7 mouse cellular contexts compared by ENCODE assay signal in genomic region chr10:84441434-84441785, GRCm38 (mm10). TPM values are rescaled to one million over a fixed set of nuclear protein-coding genes. Genes with fewer than 3 reads are reported as not detected.
A peak's percentile ranks its signal among the peaks of the same experiment; 100 is the strongest.
DNase-seq lines count a peak whose midpoint lies in the region; ATAC-seq and TF ChIP-seq lines count a peak whose summit lies in the region.

No protein-coding gene starts in this region.

- no peaks in the 10 kb centered on the region for H3K27me3 ChIP-seq in neural tube, embryonic 11.5 days (ENCODE audit: control insufficient read depth, insufficient read depth, low read length)
- H3K27me3 ChIP-seq in forebrain, embryonic 11.5 days (ENCODE audit: control insufficient read depth, insufficient read depth, low read length) = no peaks in the 10 kb centered on the region
- H3K27me3 ChIP-seq in limb, embryonic 12.5 days = no peaks in the 10 kb centered on the region
- H3K27me3 ChIP-seq in stomach, postnatal 0 days (ENCODE audit: control insufficient read depth, insufficient read depth, low read length) = no peaks in the 10 kb centered on the region

- TF ChIP-seq EP300 in stomach, postnatal 0 days (optimal IDR thresholded peaks at IDR 0.05) = no peak

- no peak for DNase-seq in neural tube, embryonic 11.5 days (ENCODE audit: low spot score)
- no peak for DNase-seq in neural tube, embryonic 10.5 days (ENCODE audit: extremely low spot score, low spot score)
- no peak for DNase-seq in forebrain, embryonic 11.5 days (ENCODE audit: low spot score)
- DNase-seq in stomach, postnatal 0 days (ENCODE audit: low spot score) = no peak
- DNase-seq in layer of hippocampus, adult 18-20 months (ENCODE audit: low spot score in 2 of 2) = no peak
- DNase-seq in right cerebral cortex, postnatal 4 days = no peak

- peak overlapping the region; percentile 99 for H3K27ac ChIP-seq in neural tube, embryonic 11.5 days (ENCODE audit: low read depth, low read length)
- H3K27ac ChIP-seq in forebrain, embryonic 11.5 days (ENCODE audit: low read depth, low read length) = peak overlapping the region; percentile 98
- peak overlapping the region; percentile 99 for H3K27ac ChIP-seq in limb, embryonic 12.5 days
- peak overlapping the region; percentile 95 for H3K27ac ChIP-seq in stomach, postnatal 0 days (replicated peaks)

- H3K36me3 ChIP-seq in neural tube, embryonic 11.5 days (ENCODE audit: control insufficient read depth, insufficient read depth, low read length) = no peaks in the 10 kb centered on the region
- H3K36me3 ChIP-seq in forebrain, embryonic 11.5 days (ENCODE audit: control insufficient read depth, insufficient read depth, low read length) = no peaks in the 10 kb centered on the region
- no peaks in the 10 kb centered on the region for H3K36me3 ChIP-seq in limb, embryonic 12.5 days
- H3K36me3 ChIP-seq in stomach, postnatal 0 days (ENCODE audit: control insufficient read depth, insufficient read depth, low read length) = no peaks in the 10 kb centered on the region

- 0% methylated on average over 7 of the region's 7 CpGs for WGBS in neural tube, embryonic 11.5 days
- WGBS in forebrain, embryonic 11.5 days = 1% methylated on average over 7 of the region's 7 CpGs
- under 1% methylated on average over 7 of the region's 7 CpGs for WGBS in limb, embryonic 12.5 days
- 3% methylated on average over 7 of the region's 7 CpGs for WGBS in stomach, postnatal 0 days

- no peak for TF ChIP-seq CTCF in stomach, postnatal 0 days (IDR thresholded peaks at IDR 0.05; ENCODE audit: low read depth)

- peaks cover 23% of the 10 kb centered on the region for H3K4me1 ChIP-seq in neural tube, embryonic 11.5 days (ENCODE audit: control insufficient read depth, insufficient read depth, low read length)
- H3K4me1 ChIP-seq in forebrain, embryonic 11.5 days (replicated peaks; ENCODE audit: control insufficient read depth, insufficient read depth, low read length) = peaks cover 30% of the 10 kb centered on the region
- H3K4me1 ChIP-seq in limb, embryonic 12.5 days (replicated peaks) = peaks cover 50% of the 10 kb centered on the region
- peaks cover 2% of the 10 kb centered on the region for H3K4me1 ChIP-seq in stomach, postnatal 0 days (replicated peaks; ENCODE audit: control insufficient read depth, insufficient read depth)

- no peaks in the 10 kb centered on the region for H3K9me3 ChIP-seq in neural tube, embryonic 11.5 days (ENCODE audit: control insufficient read depth, low read length)
- H3K9me3 ChIP-seq in forebrain, embryonic 11.5 days (ENCODE audit: control insufficient read depth, low read length) = no peaks in the 10 kb centered on the region
- H3K9me3 ChIP-seq in limb, embryonic 12.5 days = no peaks in the 10 kb centered on the region
- no peaks in the 10 kb centered on the region for H3K9me3 ChIP-seq in stomach, postnatal 0 days (ENCODE audit: control insufficient read depth, low read length)

- H3K4me2 ChIP-seq in neural tube, embryonic 11.5 days (ENCODE audit: low read depth) = peak overlapping the region; percentile 94
- H3K4me2 ChIP-seq in forebrain, embryonic 11.5 days (ENCODE audit: low read depth, low read length, severe bottlenecking) = peak overlapping the region; percentile 85
- H3K4me2 ChIP-seq in limb, embryonic 12.5 days = peak overlapping the region; percentile 90
- peak overlapping the region; percentile 90 for H3K4me2 ChIP-seq in stomach, postnatal 0 days (replicated peaks; ENCODE audit: low read depth)

- 0 out of 2 replicates have a peak, but pooled peaks have one; percentile 1 for ATAC-seq in neural tube, embryonic 11.5 days (ENCODE audit: insufficient read depth, low FRiP score, low TSS enrichment)
- 0 out of 2 replicates have a peak, but pooled peaks have one; percentile 3 for ATAC-seq in forebrain, embryonic 11.5 days (replicated peaks; ENCODE audit: low FRiP score)
- no peak for ATAC-seq in limb, embryonic 12.5 days (ENCODE audit: insufficient number of reproducible peaks, insufficient read depth, low FRiP score, low TSS enrichment, low read depth)
- ATAC-seq in stomach, postnatal 0 days (ENCODE audit: low FRiP score, low TSS enrichment) = peak; percentile 11; the same call in 1 of the 2 replicates

- H3K4me3 ChIP-seq in neural tube, embryonic 11.5 days (ENCODE audit: low read depth, low read length) = peak overlapping the region; percentile 76
- peak overlapping the region; percentile 61 for H3K4me3 ChIP-seq in forebrain, embryonic 11.5 days (ENCODE audit: low read depth, low read length)
- H3K4me3 ChIP-seq in limb, embryonic 12.5 days (replicated peaks) = peak overlapping the region; percentile 82
- peak overlapping the region; percentile 78 for H3K4me3 ChIP-seq in stomach, postnatal 0 days (ENCODE audit: low read depth, low read length)

- peak overlapping the region; percentile 100 for H3K9ac ChIP-seq in neural tube, embryonic 11.5 days (ENCODE audit: low read length)
- H3K9ac ChIP-seq in forebrain, embryonic 11.5 days (ENCODE audit: low read length) = peak overlapping the region; percentile 100
- peak overlapping the region; percentile 100 for H3K9ac ChIP-seq in limb, embryonic 12.5 days (replicated peaks)
- peak overlapping the region; percentile 98 for H3K9ac ChIP-seq in stomach, postnatal 0 days (ENCODE audit: low read length)

RNA-seq across cellular contexts. Expression of gene Nuak1, which starts 1.0 kb away (rescaled TPM):
- polyA plus RNA-seq in neural tube, embryonic 11.5 days (2014; fragmentation: Nextera tagmentation; extraction: Ambion mirVana) = 3.3 and 3.7 TPM in 2 replicates
- polyA plus RNA-seq in forebrain, embryonic 11.5 days (2014; fragmentation: Nextera tagmentation; extraction: Ambion mirVana) = 2.9 and 3.6 TPM in 2 replicates
- polyA plus RNA-seq in limb, embryonic 12.5 days (2016; fragmentation: Nextera tagmentation; extraction: Ambion mirVana) = 2.6 and 3.3 TPM in 2 replicates
- 0.35 and 0.40 TPM in 2 replicates for polyA plus RNA-seq in stomach, postnatal 0 days (2015; fragmentation: Nextera tagmentation; extraction: Ambion mirVana)
- total RNA-seq in layer of hippocampus, adult 18-20 months (2021) = 10 to 100 TPM; 62.7 to 66.4 TPM
